Mouse (Mus musculus): ENCODE results near the gene Polr2i.
"Not testable (repeated sequence)": the region's sequence is repeated elsewhere in the genome, so short reads cannot be mapped to it uniquely, and the experiment has no call there.

Gene Polr2i

DNA sequence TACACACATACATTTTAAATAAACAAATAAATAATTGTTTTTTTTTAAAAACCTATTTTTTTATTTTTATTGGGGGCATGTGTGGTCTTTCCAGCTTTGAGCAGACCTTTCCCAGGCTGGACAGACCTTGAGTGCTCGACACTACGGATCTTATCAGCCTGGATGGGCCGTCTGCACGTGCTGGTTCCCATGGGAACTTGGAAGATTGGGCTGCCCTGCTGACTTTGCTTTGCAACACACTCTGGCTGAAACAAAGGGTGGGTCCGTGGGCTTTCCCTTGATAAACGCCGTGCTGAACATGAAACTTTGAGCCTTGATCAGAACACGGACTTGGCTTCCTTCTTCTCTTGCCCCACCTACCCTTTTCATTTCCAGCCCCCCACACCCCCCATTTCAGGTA, 27.4 kb upstream of the Polr2i start:
- no peak for DNase-seq (ENCODE audit: low read depth)

DNA sequence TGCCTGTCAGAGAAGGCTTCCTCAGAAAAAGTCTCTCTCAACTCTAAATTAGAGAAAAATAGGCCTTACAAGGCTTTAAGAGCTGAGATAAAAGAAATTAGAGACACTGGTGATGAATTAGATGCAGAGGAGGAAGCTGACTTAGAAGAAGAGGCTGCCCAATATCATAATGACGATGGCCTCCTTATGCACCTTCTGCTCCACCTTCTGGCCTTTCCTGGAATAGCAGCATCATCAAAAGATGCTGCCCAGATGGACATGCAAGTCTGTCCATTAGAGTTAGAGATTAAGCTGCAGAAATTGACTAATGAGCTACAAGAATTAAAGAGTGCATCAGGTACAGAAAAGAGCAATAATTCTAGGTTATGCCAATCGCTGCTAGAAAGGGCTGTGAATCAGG, 26.4 kb upstream of the Polr2i start:
- no peak for DNase-seq (ENCODE audit: low read depth)

DNA sequence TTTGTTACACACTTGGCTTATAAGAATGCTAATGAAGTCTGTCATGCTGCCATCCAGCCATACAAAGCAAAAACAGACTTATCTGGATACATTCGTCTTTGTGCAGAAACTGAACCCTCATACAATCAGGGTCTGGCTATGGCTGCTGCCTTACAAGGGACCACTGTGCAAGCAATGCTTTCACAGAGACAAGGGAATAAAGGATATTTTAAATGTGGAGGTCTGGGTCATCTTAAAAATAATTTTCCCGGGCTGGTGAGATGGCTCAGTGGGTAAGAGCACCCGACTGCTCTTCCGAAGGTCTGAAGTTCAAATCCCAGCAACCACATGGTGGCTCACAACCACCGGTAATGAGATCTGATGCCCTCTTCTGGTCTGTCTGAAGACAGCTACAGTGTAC, 25.4 kb upstream of the Polr2i start:
- DNase-seq (ENCODE audit: low read depth) = not testable (repeated sequence)

DNA sequence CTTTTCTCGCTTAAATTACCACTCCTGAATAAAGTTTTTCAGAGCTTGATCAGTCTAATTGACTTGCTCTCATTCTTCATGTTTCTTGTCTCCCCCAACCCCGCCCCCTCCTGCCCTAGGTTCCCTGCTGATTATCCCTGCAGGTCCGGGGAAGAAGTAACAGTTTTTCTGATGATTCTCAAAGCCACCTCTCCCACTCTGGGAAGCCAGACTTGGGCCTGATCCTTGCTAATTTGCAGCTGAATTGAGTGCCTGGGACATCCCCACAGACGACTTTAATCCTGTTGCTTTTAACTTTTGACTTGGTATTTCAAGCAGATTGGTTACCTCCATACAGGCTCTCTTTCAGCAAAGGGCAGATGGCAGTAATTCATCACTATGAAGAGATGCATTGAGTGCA, 20.7 kb upstream of the Polr2i start:
- DNase-seq (ENCODE audit: low read depth) = no peak

DNA sequence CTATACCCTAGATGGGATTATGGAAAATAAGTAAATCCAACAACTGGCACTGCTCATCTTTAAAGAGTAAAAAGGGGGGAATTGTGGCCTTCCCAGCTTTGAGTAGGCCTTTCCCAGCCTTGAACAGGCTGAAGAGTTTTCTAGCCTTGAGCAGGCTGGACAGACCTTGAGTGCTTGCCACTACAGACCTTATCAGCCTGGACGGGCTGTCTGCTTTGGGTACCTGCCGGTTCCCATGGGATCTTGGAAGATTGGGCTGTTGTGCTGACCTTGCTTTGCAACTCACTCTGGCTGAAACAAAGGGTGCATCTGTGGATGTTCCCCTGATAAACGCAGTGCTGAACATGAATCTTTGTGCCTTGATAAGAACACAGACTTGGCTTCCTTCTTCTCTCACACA, 17.9 kb upstream of the Polr2i start:
- DNase-seq (ENCODE audit: low read depth) = no peak

DNA sequence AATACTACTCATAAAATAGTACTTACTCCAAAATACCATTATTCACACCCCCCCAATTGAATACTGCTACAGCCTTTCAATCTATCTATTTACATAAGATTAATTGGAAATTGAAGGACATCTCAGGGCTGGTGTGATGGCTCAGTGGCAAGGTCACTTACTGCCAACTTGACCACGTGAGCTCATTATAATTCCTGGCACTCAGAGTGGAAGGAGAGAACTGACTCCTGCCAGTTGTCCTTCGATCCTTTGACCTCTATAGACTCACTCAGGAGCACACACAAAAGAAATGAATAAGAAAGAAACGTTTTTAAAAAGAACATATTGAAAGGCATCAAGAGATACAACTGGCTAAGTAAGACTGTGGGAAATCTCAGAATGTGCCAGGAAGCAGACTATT, 15.9 kb upstream of the Polr2i start:
- no peak for DNase-seq (ENCODE audit: low read depth)

DNA sequence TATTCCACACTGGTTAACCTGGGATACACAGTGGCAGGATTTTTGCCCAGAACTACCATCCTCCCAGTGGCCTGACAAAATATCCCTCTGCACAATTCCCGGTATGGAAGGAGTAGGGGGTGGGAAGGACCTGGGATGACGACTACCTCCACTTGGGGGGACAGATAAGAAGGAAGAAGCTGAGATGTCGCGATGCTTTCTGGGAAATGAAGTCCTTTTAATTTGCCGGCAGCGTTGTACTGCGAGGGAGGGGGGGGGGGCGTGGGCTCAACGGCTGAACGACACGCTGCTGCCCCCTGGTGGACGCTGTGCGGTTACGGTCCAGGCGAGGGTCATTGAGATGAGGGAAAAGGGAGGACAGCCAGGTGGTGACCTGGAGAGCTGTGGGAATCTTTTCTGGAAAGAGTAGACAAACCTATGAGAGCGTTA, 15.0 kb upstream of the Polr2i start:
- peak; percentile 81 for DNase-seq (ENCODE audit: low read depth)

DNA sequence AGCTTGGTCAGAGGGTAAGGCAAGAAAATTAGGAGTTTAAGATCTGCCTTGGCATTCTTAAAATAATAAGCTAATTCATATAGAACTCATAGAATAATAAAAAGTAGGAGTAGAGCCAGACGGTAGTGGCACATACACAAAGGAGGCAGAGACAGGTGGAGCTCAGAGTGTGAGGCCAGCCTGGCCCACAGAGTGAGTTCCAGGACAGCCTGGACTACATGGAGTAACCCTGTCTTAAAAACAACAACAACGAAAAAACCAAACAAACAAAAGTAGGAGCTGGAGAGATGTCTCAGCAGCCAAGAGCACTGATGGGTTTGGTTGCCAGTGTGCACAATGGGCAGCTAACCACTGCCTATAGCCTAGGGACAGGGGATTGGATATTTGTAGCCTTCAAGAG, 14.5 kb upstream of the Polr2i start:
- DNase-seq (ENCODE audit: low read depth) = no peak

DNA sequence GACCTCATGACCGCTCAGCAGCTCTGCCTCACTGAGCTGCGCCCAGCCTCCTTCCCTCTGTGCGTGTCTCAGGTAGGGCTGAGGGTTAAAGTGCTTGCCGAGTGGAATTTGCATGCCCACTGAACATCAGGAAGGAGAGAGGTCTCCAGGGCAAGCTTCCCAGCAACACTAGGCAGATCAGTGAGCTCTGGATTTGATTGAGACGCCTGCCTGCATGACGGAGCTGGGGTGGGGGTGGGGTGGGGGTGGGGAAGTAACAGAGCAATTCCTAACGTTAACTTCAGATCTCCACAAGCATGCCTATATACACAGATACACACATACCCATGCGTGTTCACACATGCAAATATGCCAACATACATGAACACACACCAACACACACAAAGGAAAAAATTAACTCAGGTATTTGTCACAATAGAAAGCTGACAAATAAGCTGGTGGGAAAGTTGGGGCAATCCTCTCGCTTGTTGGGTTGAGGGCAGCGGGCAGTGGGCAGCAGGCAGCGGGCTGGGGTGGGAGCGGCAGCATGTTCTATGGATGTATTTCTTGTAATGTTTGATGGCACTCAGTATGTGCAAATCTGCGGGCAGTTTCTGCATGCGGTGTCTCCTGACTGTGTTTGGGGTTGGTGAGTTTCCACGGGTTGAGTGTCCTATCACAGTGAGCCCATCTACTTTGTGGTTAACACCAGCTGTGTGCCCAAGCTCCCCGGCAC, 12.3 kb upstream of the Polr2i start:
- no peak for DNase-seq (ENCODE audit: low read depth)

DNA sequence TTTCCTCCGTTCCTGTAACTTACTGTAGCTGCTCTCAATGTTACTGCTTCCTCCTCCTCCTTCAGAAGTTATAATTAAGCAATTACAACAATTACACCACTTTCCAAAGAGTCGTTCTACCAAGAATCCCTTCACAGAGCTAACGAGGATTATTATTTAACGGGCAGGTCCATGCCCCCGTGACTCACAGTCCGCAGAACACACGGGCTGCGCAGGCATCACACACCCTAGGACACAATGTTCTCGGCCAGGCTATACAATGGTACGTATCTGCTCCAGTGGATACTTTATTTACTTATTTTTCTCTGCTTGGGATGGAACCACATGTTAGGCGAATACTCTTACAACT, 11.8 kb upstream of the Polr2i start:
- DNase-seq (ENCODE audit: low read depth) = no peak

DNA sequence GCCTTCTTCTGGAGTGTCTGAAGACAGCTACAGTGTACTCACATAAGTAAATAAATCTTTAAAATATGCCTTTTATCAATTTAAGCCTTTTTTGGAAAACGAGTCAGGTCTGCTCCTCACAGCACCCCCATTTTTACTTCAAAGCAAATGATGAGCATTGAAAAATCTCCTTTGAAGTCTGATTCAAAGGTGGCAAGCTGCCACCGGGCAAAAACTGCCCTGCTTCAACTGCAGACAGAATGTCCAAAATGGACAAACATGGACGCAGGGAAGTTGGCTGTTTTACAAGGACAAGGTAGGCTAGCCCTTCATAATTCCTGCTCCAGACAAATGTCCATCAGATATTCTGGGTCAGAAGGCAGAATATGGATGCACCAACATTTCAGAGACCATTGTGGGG, 10.3 kb upstream of the Polr2i start:
- no peak for DNase-seq (ENCODE audit: low read depth)

DNA sequence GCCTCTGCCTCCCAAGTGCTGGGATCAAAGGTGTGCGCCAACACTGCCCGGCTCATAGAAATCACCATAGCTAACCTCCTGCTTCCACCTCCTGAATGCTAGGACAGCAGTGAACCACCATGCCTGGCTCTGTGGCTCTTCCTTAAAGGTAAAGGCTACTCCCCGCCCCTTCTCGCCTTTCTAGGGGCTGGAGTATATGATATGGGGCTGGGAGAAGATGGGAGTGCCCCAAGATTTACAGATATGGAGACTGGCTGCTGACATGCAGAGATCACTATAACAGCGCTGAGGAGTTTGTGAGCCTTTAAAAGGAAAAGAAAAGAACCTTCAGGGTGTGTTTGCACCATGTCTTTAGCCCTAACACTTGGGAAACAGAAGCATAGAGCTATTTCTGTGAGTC, 9.5 kb upstream of the Polr2i start:
- DNase-seq (ENCODE audit: low read depth) = no peak

DNA sequence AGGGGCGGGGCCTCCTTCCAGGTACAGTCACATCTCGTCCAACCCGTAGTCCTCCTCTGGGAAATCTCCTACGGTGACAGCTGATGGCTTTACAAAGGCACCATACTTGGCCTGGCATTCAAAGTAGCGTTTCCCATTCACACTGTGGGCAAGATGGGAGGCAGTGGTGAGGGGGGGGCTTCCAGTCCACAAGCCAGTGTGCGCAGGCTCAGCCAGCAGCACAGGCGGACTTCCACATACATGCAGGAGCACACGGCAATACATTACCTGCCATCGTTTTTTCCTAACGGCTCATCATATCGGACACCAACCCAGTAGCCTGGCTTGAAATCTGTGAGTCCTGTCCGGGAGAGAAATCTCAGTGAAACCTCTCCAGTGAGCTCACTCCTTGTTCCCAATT, 7.5 kb upstream of the Polr2i start:
- no peak for DNase-seq (ENCODE audit: low read depth)

DNA sequence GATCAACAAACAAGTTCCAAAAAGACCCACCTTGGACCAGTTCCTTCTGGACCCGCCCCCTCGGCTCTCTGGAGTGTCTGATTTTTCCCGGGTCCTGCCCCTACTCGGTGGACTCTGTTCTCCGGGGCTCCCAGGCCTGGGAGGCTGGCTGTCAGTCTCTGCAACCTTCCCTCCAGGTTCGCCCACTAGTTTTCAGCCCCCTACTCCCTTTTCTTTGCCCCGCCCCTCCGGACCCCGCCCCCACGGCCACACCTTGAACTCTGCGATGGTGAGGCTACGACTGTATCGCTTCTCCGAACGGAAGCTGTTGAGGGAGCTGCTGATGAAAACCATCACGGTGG, 450 bp upstream of the Polr2i start:
- no peak for DNase-seq (ENCODE audit: low read depth)

DNA sequence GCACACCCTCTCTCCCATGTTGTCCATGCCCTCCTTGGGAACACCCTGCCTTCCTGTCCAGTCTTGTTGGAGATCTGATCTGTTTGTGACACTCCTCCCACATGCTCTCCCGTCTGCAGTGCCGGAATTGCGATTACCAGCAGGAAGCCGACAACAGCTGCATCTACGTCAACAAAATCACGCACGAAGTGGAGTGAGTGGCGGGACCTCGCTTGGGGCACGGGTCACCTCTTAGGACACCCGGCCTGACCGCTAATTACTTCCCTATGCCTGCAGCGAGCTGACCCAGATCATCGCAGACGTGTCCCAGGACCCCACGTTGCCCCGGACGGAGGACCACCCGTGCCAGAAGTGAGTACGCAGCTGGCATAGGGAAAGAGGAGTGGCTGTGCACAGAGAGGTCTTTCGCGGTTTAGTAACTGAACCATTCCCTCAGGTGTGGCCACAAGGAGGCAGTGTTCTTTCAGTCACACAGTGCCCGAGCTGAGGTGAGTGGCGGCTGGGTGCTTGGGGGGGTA, 942 bp downstream of the Polr2i start:
- no peak for DNase-seq (ENCODE audit: low read depth)

DNA sequence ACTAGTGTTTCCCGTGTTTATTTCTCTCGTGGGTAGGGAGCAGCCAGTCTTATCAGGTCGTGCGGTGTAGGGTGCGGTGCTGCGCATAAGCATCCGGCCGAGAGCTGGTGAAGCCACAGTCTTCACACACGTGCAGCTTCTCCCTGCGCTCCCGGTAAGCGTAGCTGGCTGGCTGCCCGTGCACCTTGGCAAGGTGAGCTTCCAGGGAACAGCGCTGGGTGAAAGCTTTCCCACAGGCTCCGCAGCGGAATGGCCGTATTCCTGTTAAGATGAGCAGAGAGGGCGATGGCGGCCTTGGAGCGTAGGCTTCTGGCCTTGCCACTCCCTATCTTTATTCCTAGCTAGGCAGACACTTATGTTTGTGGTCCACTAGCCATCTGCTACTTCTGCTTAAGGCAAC, 1.6 kb downstream of the Polr2i start:
- DNase-seq (ENCODE audit: low read depth) = no peak

DNA sequence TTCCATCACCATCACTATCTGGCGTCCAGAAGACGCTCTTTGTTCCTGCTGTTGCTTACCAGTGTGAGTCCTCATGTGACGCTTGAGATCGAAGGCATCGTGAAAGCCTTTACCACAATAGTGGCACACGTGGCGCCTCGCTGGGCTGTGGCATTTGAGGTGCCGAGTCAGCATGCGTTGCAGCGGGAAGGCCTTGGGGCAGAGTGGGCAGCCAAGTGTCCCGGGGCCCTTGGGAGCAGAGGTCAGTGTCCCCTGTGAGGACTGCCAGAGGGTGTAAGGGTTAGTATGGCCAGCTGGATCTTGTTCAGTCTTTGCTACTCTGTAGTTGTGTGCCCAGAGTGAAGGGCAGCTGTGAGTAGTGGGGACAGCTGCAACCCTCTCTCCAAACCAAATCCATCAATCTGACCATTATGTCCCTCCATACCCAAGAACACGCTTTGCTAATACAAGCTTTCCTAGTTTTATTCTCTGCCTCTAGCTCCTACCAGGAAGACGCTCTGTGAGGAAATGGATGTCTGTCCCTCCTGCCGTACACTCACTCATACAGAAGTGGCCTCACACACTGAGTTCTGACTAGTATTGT, 2.6 kb downstream of the Polr2i start:
- DNase-seq (ENCODE audit: low read depth) = no peak

DNA sequence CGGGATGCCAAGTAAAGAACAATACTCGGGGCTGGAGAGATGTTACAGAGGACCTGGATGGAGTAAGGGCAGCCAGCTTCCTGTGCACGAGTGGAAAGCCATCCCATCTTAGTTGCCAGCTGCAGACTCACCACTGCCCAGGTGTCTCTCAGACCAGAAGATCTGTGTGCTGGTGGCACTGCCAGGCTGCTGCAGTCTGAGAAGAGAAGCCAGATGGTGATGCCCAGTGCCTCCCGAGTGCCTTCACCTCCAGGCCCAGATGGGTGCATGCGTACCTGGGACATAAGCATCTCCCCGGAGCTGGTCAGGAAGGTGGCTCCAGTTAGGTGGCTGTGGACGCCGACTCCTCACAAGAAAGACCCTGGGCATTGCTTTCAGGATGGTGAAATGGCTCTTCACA, 3.3 kb downstream of the Polr2i start:
- DNase-seq (ENCODE audit: low read depth) = no peak

DNA sequence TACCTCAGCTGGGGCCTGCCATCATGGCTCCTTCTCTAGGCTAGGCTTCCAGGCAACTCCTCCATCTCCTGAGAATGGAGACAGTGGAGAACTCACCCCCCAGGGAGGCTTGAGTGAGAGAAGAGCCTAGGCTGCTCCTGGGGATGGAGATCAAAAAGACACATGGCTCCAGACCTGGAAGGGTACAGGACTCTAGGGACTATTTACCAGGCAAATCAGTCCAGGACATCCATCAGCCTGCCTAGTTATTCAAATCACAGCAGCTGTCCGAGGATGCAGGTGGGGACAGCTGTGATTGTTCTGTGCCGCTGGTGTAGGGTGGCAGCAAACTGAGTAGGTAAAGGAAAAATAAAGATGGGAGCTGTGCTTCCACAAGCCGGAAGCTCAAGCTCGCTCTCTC, 3.9 kb downstream of the Polr2i start, which contains the start of gene Ovol3:
Ovol3 (minus strand) TSS at position 101 of the 400 bp plus-strand sequence.
- no peak for DNase-seq (ENCODE audit: low read depth)

DNA sequence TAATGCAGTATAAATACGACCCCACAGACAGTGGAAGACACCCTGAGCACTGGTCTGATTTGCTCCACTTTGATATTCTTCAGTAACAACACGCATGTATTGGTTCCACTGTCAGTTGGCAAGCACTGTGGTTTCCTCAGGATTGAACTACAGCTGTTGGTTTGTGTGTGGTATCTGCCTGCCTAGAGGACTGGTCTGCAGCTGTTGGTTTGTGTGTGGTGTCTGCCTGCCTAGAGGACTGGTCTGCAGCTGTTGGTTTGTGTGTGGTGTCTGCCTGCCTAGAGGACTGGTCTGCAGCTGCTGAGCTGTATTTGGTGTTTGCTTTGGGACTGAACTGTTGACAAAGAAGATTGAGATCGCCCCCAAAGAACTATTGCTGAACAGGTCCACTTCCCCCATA, 5.6 kb downstream of the Polr2i start:
- not testable (repeated sequence) for DNase-seq (ENCODE audit: low read depth)

DNA sequence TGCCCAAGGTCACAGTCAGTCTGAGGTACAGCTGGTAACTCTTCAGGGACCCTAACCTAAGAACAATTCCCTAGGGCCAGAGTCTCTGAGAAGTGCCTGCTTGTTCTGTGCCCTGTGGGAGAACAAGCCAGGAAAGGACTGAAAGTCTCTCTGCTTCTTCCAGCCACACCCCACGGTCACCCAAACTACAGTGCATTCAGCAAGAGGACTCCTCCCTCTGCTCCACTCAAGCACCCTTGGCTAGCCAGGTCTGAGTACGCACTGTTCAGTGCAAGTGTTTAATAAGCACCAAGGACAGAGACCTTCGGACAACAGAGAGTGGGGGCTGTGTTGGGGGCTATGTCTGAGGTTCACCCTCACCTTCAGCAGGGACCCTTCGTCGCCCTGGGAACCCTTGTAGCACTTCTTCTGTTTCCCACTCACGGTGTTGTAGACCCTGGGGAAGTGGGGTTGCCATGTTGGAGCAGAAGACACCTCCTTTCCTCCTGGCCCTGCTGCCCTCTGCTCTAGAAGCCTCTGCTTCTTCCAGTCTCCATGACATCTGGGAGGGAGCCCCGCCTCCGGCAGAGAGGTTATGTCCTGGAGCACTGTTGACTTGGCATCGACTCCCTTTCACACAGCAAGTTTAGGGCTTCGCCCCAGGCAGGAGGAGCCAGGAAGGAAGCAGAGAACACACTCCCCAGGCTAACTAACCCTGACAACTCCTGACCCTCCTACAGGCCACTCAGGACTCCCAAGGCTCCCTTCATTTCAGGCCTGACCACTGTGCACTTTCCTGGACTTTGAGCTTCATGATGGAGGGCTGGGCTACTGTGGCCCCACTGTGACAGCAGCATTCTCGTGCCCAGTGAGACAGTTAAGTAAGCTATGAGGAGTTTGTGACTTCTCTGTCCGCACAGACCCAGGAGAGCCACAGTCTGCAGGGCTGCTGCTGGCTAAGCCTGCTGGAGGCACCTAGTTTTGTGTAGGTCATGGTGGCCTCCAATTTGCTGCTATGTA, 20.5 kb downstream of the Polr2i start:
- no peak for DNase-seq (ENCODE audit: low read depth)

DNA sequence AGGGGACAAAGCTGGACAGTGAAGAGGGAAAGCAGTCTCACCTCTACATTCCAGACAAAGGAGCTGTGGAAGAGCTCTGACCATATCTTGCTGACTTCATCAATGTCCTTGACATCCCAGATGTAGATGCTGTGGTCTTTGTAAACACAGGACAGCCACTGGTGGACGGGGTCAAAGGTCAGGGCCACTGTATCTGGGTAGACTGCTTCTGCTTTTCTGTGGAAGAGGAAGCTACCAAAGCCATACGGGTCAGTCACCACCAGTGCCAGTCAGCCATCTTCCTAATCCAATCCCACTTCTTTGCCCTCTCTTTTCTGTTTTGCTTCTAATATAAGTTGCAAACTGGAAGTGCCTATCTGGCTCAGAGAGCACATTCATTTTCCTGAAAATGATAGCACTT, 33.3 kb downstream of the Polr2i start:
- no peak for DNase-seq (ENCODE audit: low read depth)

DNA sequence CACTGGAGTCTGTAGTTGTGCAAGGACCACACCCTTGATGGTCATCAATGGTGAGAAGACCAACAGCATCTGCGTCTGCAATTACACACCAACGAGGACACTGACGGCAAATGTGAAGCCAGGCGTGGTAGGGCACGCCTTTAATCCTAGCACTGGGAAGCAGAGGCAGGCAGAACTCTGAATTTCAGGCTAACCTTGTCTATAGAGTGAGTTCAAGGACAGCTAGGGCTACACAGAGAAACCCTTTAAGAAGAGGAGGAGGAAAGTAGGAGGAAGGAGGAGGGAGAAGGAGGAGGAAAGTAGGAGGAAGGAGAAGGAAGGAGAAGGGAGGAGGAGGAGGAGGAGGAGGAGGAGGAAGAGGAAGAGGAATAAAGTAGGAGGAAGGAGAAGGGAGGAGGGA, 33.8 kb downstream of the Polr2i start:
- no peak for DNase-seq (ENCODE audit: low read depth)
